Mouse (Mus musculus) liver, embryonic 16.5 days (tissue): Measurements from ENCODE around the gene Zfp11. TPM values are rescaled to one million over a fixed set of nuclear protein-coding genes. Genes with fewer than 3 reads are reported as not detected.

Experiments used
- ATAC-seq: fragments of 200-750 bp; cut with Nextera tagmentation; 2 replicates; pipeline ENCODE4 v1.8.0; 2017; ENCODE audit warnings: low read depth, mild to moderate bottlenecking, moderate number of reproducible peaks, moderate library complexity
- H3K27ac ChIP-seq: fragments of 300-500 bp; sonication (generic); 2 replicates; pipeline ENCODE4 v1.5.1; 2014; ENCODE audit warnings: mild to moderate bottlenecking, low read length
- H3K27me3 ChIP-seq: fragments of 300-500 bp; sonication (generic); 2 replicates; pipeline ENCODE4 v1.6.1; 2014; ENCODE audit warnings: low read depth, low read length, mixed read lengths; ENCODE audit not compliant: control insufficient read depth, insufficient read depth
- H3K36me3 ChIP-seq: fragments of 300-500 bp; sonication (generic); 2 replicates; pipeline ENCODE4 v1.6.1; 2014; ENCODE audit warnings: mild to moderate bottlenecking; ENCODE audit not compliant: control insufficient read depth, insufficient read depth
- H3K4me1 ChIP-seq: fragments of 300-500 bp; sonication (generic); 2 replicates; pipeline ENCODE4 v1.6.1; 2014; ENCODE audit warnings: low read depth, low read length, mixed read lengths; ENCODE audit not compliant: control insufficient read depth
- H3K4me2 ChIP-seq: fragments of 300-500 bp; sonication (generic); 2 replicates; pipeline ENCODE4 v1.6.1; 2014; ENCODE audit warnings: low read depth, low read length, mixed read lengths
- H3K4me3 ChIP-seq: fragments of 300-500 bp; sonication (generic); 2 replicates; pipeline ENCODE4 v1.5.1; 2014; ENCODE audit warnings: low read depth, mild to moderate bottlenecking, low read length
- H3K9ac ChIP-seq: fragments of 300-500 bp; sonication (generic); 2 replicates; pipeline ENCODE4 v1.6.1; 2014; ENCODE audit warnings: low read depth, low read length
- H3K9me3 ChIP-seq: fragments of 300-500 bp; sonication (generic); replicated peaks from 2 replicates; pipeline ENCODE4 v1.6.1; 2016; ENCODE audit warnings: low read length; ENCODE audit not compliant: control insufficient read depth
- WGBS: fragments of 180-500 bp; shearing (Covaris S2); extraction: QIAGEN DNeasy Blood & Tissue Kit; methylation state at CpG from one replicate; pipeline ENCODE4 v1.1.7; 2014; ENCODE audit not compliant: insufficient replicate concordance; 5-methylcytosine and 5-hydroxymethylcytosine counted together
- polyA plus RNA-seq: library from polyadenylated mRNA; unstranded; fragments of >200 nt; fragmentation: Nextera tagmentation; extraction: Ambion mirVana; gene quantifications from 2 replicates; pipeline ENCODE4 v1.2.1, GENCODE M21; 2015

The Zfp11 gene
- 0.78 and 0.93 TPM in 2 replicates for polyA plus RNA-seq

GRCm38 (mm10) chr5:129670036-129670458, at the start of gene Zfp11:
Gene Zfp11 (minus strand): TSS chr5:129670099.
- peak within 1 kb of the TSS; percentile 72 for H3K9ac ChIP-seq
- no peaks in the 10 kb centered on the region for H3K4me1 ChIP-seq
- no peak within 1 kb of the TSS for H3K27ac ChIP-seq
- H3K4me3 ChIP-seq = peak within 1 kb of the TSS; percentile 71
- WGBS = 1% methylated on average over 23 of the region's 23 CpGs
- no peaks in the 10 kb centered on the region for H3K36me3 ChIP-seq
- H3K27me3 ChIP-seq = no peaks in the 10 kb centered on the region
- peak; percentile 74 for ATAC-seq
- peak within 1 kb of the TSS; percentile 54 for H3K4me2 ChIP-seq
- no peaks in the 10 kb centered on the region for H3K9me3 ChIP-seq

GRCm38 (mm10) chr5:129717016-129717415, 47.1 kb upstream of the Zfp11 start:
- no peak for ATAC-seq
- 73% methylated on average over 9 of the region's 9 CpGs for WGBS
- no peak overlapping the region for H3K4me3 ChIP-seq
- no peaks in the 10 kb centered on the region for H3K27me3 ChIP-seq
- H3K9ac ChIP-seq = no peak overlapping the region
- peaks cover 4% of the 10 kb centered on the region for H3K4me1 ChIP-seq
- no peak overlapping the region for H3K4me2 ChIP-seq
- peaks cover 27% of the 10 kb centered on the region for H3K36me3 ChIP-seq
- H3K27ac ChIP-seq = no peak overlapping the region
- H3K9me3 ChIP-seq = no peaks in the 10 kb centered on the region

- Histone ChIP-seq H3K36me3 (peaks cover 27% of the 10 kb centered on the region), H3K4me3 (peak within 1 kb of the TSS; percentile 79), H3K4me1 (peaks cover 4% of the 10 kb centered on the region), H3K27me3 (no peaks in the 10 kb centered on the region), H3K9ac (peak within 1 kb of the TSS; percentile 82), H3K9me3 (no peaks in the 10 kb centered on the region), H3K27ac (peak within 1 kb of the TSS; percentile 68), H3K4me2 (peak within 1 kb of the TSS; percentile 75)
- peak; percentile 99 for ATAC-seq
- under 1% methylated on average over 33 of the region's 33 CpGs for WGBS
These were observed 45.5 kb upstream of the Zfp11 start, which contains the start of gene Mrps17 for GRCm38 (mm10) chr5:129715326-129715861. Gene Mrps17 (plus strand): TSS chr5:129715497.

GRCm38 (mm10) chr5:129708412-129708811, 38.5 kb upstream of the Zfp11 start, which contains the start of gene Sept14:
Gene Sept14 (minus strand): TSS chr5:129708512.
- no peak for ATAC-seq
- Histone ChIP-seq H3K27ac (no peak within 1 kb of the TSS), H3K4me2 (no peak within 1 kb of the TSS), H3K9me3 (no peaks in the 10 kb centered on the region), H3K9ac (no peak within 1 kb of the TSS), H3K4me1 (no peaks in the 10 kb centered on the region), H3K36me3 (no peaks in the 10 kb centered on the region), H3K4me3 (no peak within 1 kb of the TSS), H3K27me3 (no peaks in the 10 kb centered on the region)
- WGBS = 52% methylated on average over 2 of the region's 2 CpGs

- no peaks in the 10 kb centered on the region for H3K4me1 ChIP-seq
- H3K27me3 ChIP-seq = peaks cover 5% of the 10 kb centered on the region; the same call in 1 of the 2 replicates
- no peaks in the 10 kb centered on the region for H3K36me3 ChIP-seq
- H3K9ac ChIP-seq = no peak overlapping the region
- no peak overlapping the region for H3K4me2 ChIP-seq
- no peak overlapping the region for H3K27ac ChIP-seq
- no peaks in the 10 kb centered on the region for H3K9me3 ChIP-seq
- H3K4me3 ChIP-seq = no peak overlapping the region
- ATAC-seq = peak; percentile 50
These were observed 33.5 kb upstream of the Zfp11 start for GRCm38 (mm10) chr5:129703368-129703767.

GRCm38 (mm10) chr5:129701706-129702105, 31.8 kb upstream of the Zfp11 start:
- 60% methylated on average over 1 of the region's 1 CpGs for WGBS
- Histone ChIP-seq H3K27ac (no peak overlapping the region), H3K4me2 (no peak overlapping the region), H3K4me3 (no peak overlapping the region), H3K27me3 (peaks cover 5% of the 10 kb centered on the region; the same call in 1 of the 2 replicates), H3K36me3 (no peaks in the 10 kb centered on the region), H3K4me1 (no peaks in the 10 kb centered on the region), H3K9ac (no peak overlapping the region), H3K9me3 (no peaks in the 10 kb centered on the region)
- ATAC-seq = no peak

GRCm38 (mm10) chr5:129700506-129700905, 30.6 kb upstream of the Zfp11 start:
- no peak overlapping the region for H3K27ac ChIP-seq
- WGBS = 29% methylated on average over 2 of the region's 2 CpGs
- H3K4me1 ChIP-seq = no peaks in the 10 kb centered on the region
- no peak overlapping the region for H3K4me2 ChIP-seq
- no peak for ATAC-seq
- H3K4me3 ChIP-seq = no peak overlapping the region
- H3K27me3 ChIP-seq = peaks cover 5% of the 10 kb centered on the region; the same call in 1 of the 2 replicates
- H3K9me3 ChIP-seq = no peaks in the 10 kb centered on the region
- H3K36me3 ChIP-seq = no peaks in the 10 kb centered on the region
- no peak overlapping the region for H3K9ac ChIP-seq

- no peak for ATAC-seq
- no peaks in the 10 kb centered on the region for H3K27me3 ChIP-seq
- H3K9me3 ChIP-seq = no peaks in the 10 kb centered on the region
- H3K27ac ChIP-seq = no peak overlapping the region
- no peak overlapping the region for H3K9ac ChIP-seq
- H3K4me3 ChIP-seq = no peak overlapping the region
- H3K4me2 ChIP-seq = no peak overlapping the region
- no peaks in the 10 kb centered on the region for H3K36me3 ChIP-seq
- H3K4me1 ChIP-seq = no peaks in the 10 kb centered on the region
- WGBS = 55% methylated on average over 3 of the region's 3 CpGs
These were observed 20.6 kb upstream of the Zfp11 start for GRCm38 (mm10) chr5:129690528-129690927.

- no peak overlapping the region for H3K4me2 ChIP-seq
- WGBS = 63% methylated on average over 7 of the region's 7 CpGs
- no peak overlapping the region for H3K9ac ChIP-seq
- no peaks in the 10 kb centered on the region for H3K9me3 ChIP-seq
- H3K4me3 ChIP-seq = no peak overlapping the region
- no peaks in the 10 kb centered on the region for H3K27me3 ChIP-seq
- H3K4me1 ChIP-seq = no peaks in the 10 kb centered on the region
- no peak overlapping the region for H3K27ac ChIP-seq
- ATAC-seq = no peak
- no peaks in the 10 kb centered on the region for H3K36me3 ChIP-seq
These were observed 17.7 kb upstream of the Zfp11 start for GRCm38 (mm10) chr5:129687621-129688020.
